Mouse (Mus musculus) cerebellum, adult 8-10 months (tissue): ENCODE results near the gene Zmat5.

Experiments used
- DNase-seq: peaks from one replicate; pipeline ENCODE4 v3.0.0; 2022

Zmat5 gene

GRCm38 (mm10) chr11:4704072-4704964 is at the start of gene Zmat5, which contains the start of gene Uqcr10:
Gene Zmat5 (plus strand): TSS chr11:4704678.
Gene Uqcr10 (minus strand): TSS chr11:4704342.
- DNase-seq = peak; percentile 93

GRCm38 (mm10) chr11:4659818-4660217 is 44.7 kb upstream of the Zmat5 start:
- DNase-seq = no peak

GRCm38 (mm10) chr11:4660309-4661025 is 44.0 kb upstream of the Zmat5 start:
- no peak for DNase-seq

- DNase-seq = no peak
Measured at GRCm38 (mm10) chr11:4661324-4661723, 43.2 kb upstream of the Zmat5 start.

- peak; percentile 37 for DNase-seq
Measured at GRCm38 (mm10) chr11:4661871-4662495, 42.5 kb upstream of the Zmat5 start.

GRCm38 (mm10) chr11:4662496-4662878 is 42.0 kb upstream of the Zmat5 start:
- DNase-seq = no peak

GRCm38 (mm10) chr11:4671736-4672135 is 32.7 kb upstream of the Zmat5 start:
- no peak for DNase-seq

GRCm38 (mm10) chr11:4674593-4674992 is 29.9 kb upstream of the Zmat5 start:
- no peak for DNase-seq

GRCm38 (mm10) chr11:4675126-4675562 is 29.3 kb upstream of the Zmat5 start:
- no peak for DNase-seq

- no peak for DNase-seq
Measured at GRCm38 (mm10) chr11:4675693-4676092, 28.8 kb upstream of the Zmat5 start.

- no peak for DNase-seq
Measured at GRCm38 (mm10) chr11:4677250-4677872, 27.1 kb upstream of the Zmat5 start.

GRCm38 (mm10) chr11:4678700-4679440 is 25.6 kb upstream of the Zmat5 start:
- no peak for DNase-seq

- no peak for DNase-seq
Measured at GRCm38 (mm10) chr11:4679441-4679832, 25.0 kb upstream of the Zmat5 start.

GRCm38 (mm10) chr11:4680126-4680525 is 24.4 kb upstream of the Zmat5 start:
- DNase-seq = no peak

- no peak for DNase-seq
Measured at GRCm38 (mm10) chr11:4683516-4683915, 21.0 kb upstream of the Zmat5 start.

GRCm38 (mm10) chr11:4684186-4684585 is 20.3 kb upstream of the Zmat5 start:
- no peak for DNase-seq

- no peak for DNase-seq
Measured at GRCm38 (mm10) chr11:4685071-4685470, 19.4 kb upstream of the Zmat5 start.

GRCm38 (mm10) chr11:4685510-4685909 is 19.0 kb upstream of the Zmat5 start:
- no peak for DNase-seq

- DNase-seq = no peak
Measured at GRCm38 (mm10) chr11:4687027-4687426, 17.5 kb upstream of the Zmat5 start.

GRCm38 (mm10) chr11:4687874-4688273 is 16.6 kb upstream of the Zmat5 start:
- no peak for DNase-seq

GRCm38 (mm10) chr11:4688632-4689380 is 15.7 kb upstream of the Zmat5 start:
- no peak for DNase-seq

- no peak for DNase-seq
Measured at GRCm38 (mm10) chr11:4690353-4690752, 14.1 kb upstream of the Zmat5 start.
